Mouse (Mus musculus) T-cell, adult 2 months (primary cell): ENCODE results near the gene Pla2g10.
"Not testable (repeated sequence)": the region's sequence is repeated elsewhere in the genome, so short reads cannot be mapped to it uniquely, and the experiment has no call there.

Experiments
- DNase-seq: peaks from one replicate; pipeline ENCODE4 v3.0.0; 2022; ENCODE audit warnings: low spot score

The Pla2g10 gene

GRCm38 (mm10) chr16:13730285-13731255 is at the start of gene Pla2g10:
Gene Pla2g10, minus strand, starts transcription at chr16:13730983.
- DNase-seq: no peak

GRCm38 (mm10) chr16:13774651-13775050 is 43.9 kb upstream of the Pla2g10 start:
- not testable (repeated sequence) for DNase-seq

GRCm38 (mm10) chr16:13774011-13774410 is 43.2 kb upstream of the Pla2g10 start:
- DNase-seq: not testable (repeated sequence)

GRCm38 (mm10) chr16:13772051-13772450 is 41.3 kb upstream of the Pla2g10 start:
- DNase-seq: not testable (repeated sequence)

- not testable (repeated sequence) for DNase-seq
These were observed 40.8 kb upstream of the Pla2g10 start for GRCm38 (mm10) chr16:13771603-13772002.

GRCm38 (mm10) chr16:13766367-13766766 is 35.6 kb upstream of the Pla2g10 start:
- no peak for DNase-seq

GRCm38 (mm10) chr16:13764519-13764918 is 33.7 kb upstream of the Pla2g10 start:
- DNase-seq: no peak

GRCm38 (mm10) chr16:13762807-13763206 is 32.0 kb upstream of the Pla2g10 start:
- not testable (repeated sequence) for DNase-seq

GRCm38 (mm10) chr16:13757823-13758222 is 27.0 kb upstream of the Pla2g10 start:
- no peak for DNase-seq

- peak; percentile 93 for DNase-seq
These were observed 23.8 kb upstream of the Pla2g10 start for GRCm38 (mm10) chr16:13754400-13755190.

- no peak for DNase-seq
These were observed 23.2 kb upstream of the Pla2g10 start for GRCm38 (mm10) chr16:13753986-13754385.

- no peak for DNase-seq
These were observed 19.8 kb upstream of the Pla2g10 start for GRCm38 (mm10) chr16:13750626-13751025.

GRCm38 (mm10) chr16:13749981-13750380 is 19.2 kb upstream of the Pla2g10 start:
- DNase-seq: no peak

- no peak for DNase-seq
These were observed 18.5 kb upstream of the Pla2g10 start for GRCm38 (mm10) chr16:13749306-13749705.

GRCm38 (mm10) chr16:13748813-13749212 is 18.0 kb upstream of the Pla2g10 start:
- DNase-seq: not testable (repeated sequence)

GRCm38 (mm10) chr16:13748124-13748523 is 17.3 kb upstream of the Pla2g10 start:
- no peak for DNase-seq

- DNase-seq: no peak
These were observed 16.9 kb upstream of the Pla2g10 start for GRCm38 (mm10) chr16:13747708-13748107.

- no peak for DNase-seq
These were observed 10.1 kb upstream of the Pla2g10 start for GRCm38 (mm10) chr16:13740844-13741243.

GRCm38 (mm10) chr16:13739044-13739443 is 8.3 kb upstream of the Pla2g10 start:
- DNase-seq: not testable (repeated sequence)

- no peak for DNase-seq
These were observed 5.2 kb upstream of the Pla2g10 start for GRCm38 (mm10) chr16:13735977-13736376.

- peak; percentile 32 for DNase-seq
These were observed 2.8 kb upstream of the Pla2g10 start for GRCm38 (mm10) chr16:13733518-13734137.

GRCm38 (mm10) chr16:13732786-13733185 is 2.0 kb upstream of the Pla2g10 start:
- DNase-seq: no peak
